Mouse (Mus musculus): Measurements from ENCODE around the gene Trim65. TPM values are rescaled to one million over a fixed set of nuclear protein-coding genes. Genes with fewer than 3 reads are reported as not detected.

The Trim65 gene
- polyA plus RNA-seq, 1 experiment from 2014 or later: 2.0 TPM

- no peak for ATAC-seq (ENCODE audit: low FRiP score, low read depth)
- Histone ChIP-seq H3K27me3 (replicated peaks) (no peaks in the 10 kb centered on the region), H3K4me1 (peaks cover 22% of the 10 kb centered on the region), H3K27ac (no peak overlapping the region), H3K4me3 (no peak overlapping the region), H3K36me3 (peaks cover 63% of the 10 kb centered on the region), H3K9me3 (no peaks in the 10 kb centered on the region), H3K4me2 (replicated peaks) (no peak overlapping the region), H3K9ac (no peak overlapping the region)
- WGBS: 64% methylated on average over 12 of the region's 12 CpGs
Measured at GRCm38 (mm10) chr11:116161312-116161711, 30.4 kb upstream of the Trim65 start.

- no peaks in the 10 kb centered on the region for H3K4me1 ChIP-seq
- 94% methylated on average over 2 of the region's 2 CpGs for WGBS
- no peaks in the 10 kb centered on the region for H3K9me3 ChIP-seq
- no peak overlapping the region for H3K4me3 ChIP-seq
- H3K27me3 ChIP-seq (replicated peaks): no peaks in the 10 kb centered on the region
- no peak for ATAC-seq (ENCODE audit: low FRiP score, low read depth)
- no peak overlapping the region for H3K9ac ChIP-seq
- no peak overlapping the region for H3K27ac ChIP-seq
- H3K36me3 ChIP-seq: peaks cover 99% of the 10 kb centered on the region
- no peak overlapping the region for H3K4me2 ChIP-seq (replicated peaks)
Measured at GRCm38 (mm10) chr11:116150960-116151359, 20.0 kb upstream of the Trim65 start.

DNA sequence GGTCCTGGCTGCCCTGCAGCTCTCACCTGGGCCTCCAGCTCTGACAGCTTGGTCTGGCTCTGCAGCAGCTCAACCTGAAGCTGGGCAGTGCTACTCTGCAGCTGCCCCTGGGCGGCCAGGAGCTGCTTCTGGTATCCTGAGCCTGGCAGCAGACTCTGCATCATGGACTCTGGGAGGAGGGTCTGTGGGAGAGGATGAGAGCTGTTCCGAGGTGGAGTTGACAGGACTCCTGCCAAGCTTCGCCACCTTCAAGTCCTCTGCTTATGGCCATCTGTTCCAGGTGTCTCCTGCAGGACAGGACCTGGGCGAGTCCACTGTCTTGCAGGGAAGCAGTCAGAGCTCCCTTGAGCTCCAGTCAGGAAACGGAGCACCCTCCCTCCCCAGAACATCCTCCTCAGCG is 18.4 kb upstream of the Trim65 start:
- H3K4me3 ChIP-seq: no peak overlapping the region
- no peaks in the 10 kb centered on the region for H3K27me3 ChIP-seq (replicated peaks)
- no peak overlapping the region for H3K9ac ChIP-seq
- no peak for ATAC-seq (ENCODE audit: low FRiP score, low read depth)
- H3K27ac ChIP-seq: no peak overlapping the region
- no peaks in the 10 kb centered on the region for H3K4me1 ChIP-seq
- H3K4me2 ChIP-seq (replicated peaks): no peak overlapping the region
- peaks cover 99% of the 10 kb centered on the region for H3K36me3 ChIP-seq
- no peaks in the 10 kb centered on the region for H3K9me3 ChIP-seq
- WGBS: 84% methylated on average over 6 of the region's 6 CpGs

DNA sequence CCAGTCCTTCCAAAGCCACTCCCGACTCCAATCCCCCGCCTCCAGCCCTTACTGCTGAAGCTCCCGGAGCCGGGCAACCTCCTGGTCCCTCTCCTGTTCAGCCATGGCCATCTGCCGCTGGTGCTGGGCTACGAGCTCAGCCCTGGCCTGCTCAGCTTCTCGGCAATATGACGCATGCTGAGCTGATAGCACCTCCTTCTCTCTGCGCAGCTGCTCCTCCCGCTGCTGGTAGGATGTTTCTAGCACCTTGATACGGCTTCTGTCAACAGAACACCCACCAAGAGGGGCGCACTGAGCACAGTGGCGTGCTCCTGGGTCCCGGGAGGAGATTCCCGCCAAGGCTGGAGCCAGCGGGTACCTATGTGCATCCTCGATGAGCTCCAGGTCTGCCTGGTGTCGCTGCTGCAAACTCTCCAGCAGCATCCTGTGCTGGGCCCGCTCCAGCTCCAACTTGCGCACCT is 17.9 kb upstream of the Trim65 start:
- H3K4me3 ChIP-seq: no peak overlapping the region
- H3K27me3 ChIP-seq (replicated peaks): no peaks in the 10 kb centered on the region
- no peaks in the 10 kb centered on the region for H3K9me3 ChIP-seq
- WGBS: 59% methylated on average over 20 of the region's 20 CpGs
- no peak overlapping the region for H3K9ac ChIP-seq
- H3K27ac ChIP-seq: no peak overlapping the region
- H3K4me1 ChIP-seq: no peaks in the 10 kb centered on the region
- ATAC-seq (ENCODE audit: low FRiP score, low read depth): no peak
- no peak overlapping the region for H3K4me2 ChIP-seq (replicated peaks)
- peaks cover 99% of the 10 kb centered on the region for H3K36me3 ChIP-seq

- 78% methylated on average over 25 of the region's 25 CpGs for WGBS
- no peak overlapping the region for H3K27ac ChIP-seq
- H3K9ac ChIP-seq: no peak overlapping the region
Measured at GRCm38 (mm10) chr11:116146294-116146985, 15.5 kb upstream of the Trim65 start.

DNA sequence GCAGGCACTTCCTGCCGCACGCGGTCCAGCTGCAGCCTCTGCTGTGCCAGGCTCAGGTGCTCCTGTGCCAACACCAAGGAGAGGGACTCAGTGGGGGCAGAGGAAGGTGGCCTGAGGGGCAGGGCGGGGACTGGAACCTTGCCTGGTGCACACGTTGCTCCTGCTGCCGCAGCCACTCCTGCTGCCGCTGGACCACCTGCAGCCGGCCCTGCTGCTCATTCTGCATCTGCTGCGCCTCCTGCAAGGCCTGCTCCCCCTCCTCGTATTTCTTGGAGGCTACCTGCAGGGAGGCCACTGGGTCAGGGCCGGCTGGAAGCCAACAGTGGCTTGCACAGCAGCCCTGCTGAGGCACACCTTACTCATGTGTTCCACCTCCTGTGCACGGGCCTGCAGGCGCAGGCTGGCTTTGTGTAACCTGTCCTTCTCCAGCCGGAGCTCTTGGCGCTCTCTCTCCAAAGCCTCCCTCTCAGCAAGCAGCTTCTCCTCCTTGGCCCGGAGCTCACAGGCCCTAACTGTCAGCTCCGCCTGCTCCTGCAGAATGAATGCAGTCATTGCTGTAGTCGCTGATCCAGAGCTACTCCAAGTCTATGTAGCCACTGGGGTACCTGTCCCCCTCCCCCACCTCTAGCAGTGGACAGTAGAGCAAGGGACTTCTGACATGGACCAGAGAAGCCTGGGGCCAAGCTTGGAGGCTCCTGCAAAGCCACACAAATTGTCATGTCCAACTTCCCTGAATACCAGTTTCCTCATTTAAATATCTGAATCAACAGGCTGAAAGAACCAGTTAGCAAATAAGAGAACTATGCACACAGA is 14.8 kb upstream of the Trim65 start:
- H3K4me1 ChIP-seq: no peaks in the 10 kb centered on the region
- no peak overlapping the region for H3K27ac ChIP-seq
- WGBS: 68% methylated on average over 18 of the region's 18 CpGs
- H3K9ac ChIP-seq: no peak overlapping the region
- no peak overlapping the region for H3K4me3 ChIP-seq
- H3K9me3 ChIP-seq: no peaks in the 10 kb centered on the region
- ATAC-seq (ENCODE audit: low FRiP score, low read depth): no peak
- H3K4me2 ChIP-seq (replicated peaks): no peak overlapping the region
- no peaks in the 10 kb centered on the region for H3K27me3 ChIP-seq (replicated peaks)
- H3K36me3 ChIP-seq: peaks cover 93% of the 10 kb centered on the region

More at GRCm38 (mm10) chr11:116146294-116146985, 15.5 kb upstream of the Trim65 start:
- Histone ChIP-seq H3K27me3 (replicated peaks) (no peaks in the 10 kb centered on the region), H3K36me3 (peaks cover 99% of the 10 kb centered on the region), H3K4me3 (no peak overlapping the region), H3K4me1 (no peaks in the 10 kb centered on the region), H3K4me2 (replicated peaks) (no peak overlapping the region), H3K9me3 (no peaks in the 10 kb centered on the region)
- no peak for ATAC-seq (ENCODE audit: low FRiP score, low read depth)

- no peaks in the 10 kb centered on the region for H3K4me1 ChIP-seq
- no peaks in the 10 kb centered on the region for H3K9me3 ChIP-seq
- H3K27ac ChIP-seq: no peak overlapping the region
- WGBS: 91% methylated on average over 3 of the region's 3 CpGs
- H3K4me2 ChIP-seq (replicated peaks): no peak overlapping the region
- no peak for ATAC-seq (ENCODE audit: low FRiP score, low read depth)
- no peak overlapping the region for H3K4me3 ChIP-seq
- no peaks in the 10 kb centered on the region for H3K27me3 ChIP-seq (replicated peaks)
- peaks cover 72% of the 10 kb centered on the region for H3K36me3 ChIP-seq
- no peak overlapping the region for H3K9ac ChIP-seq
Measured at GRCm38 (mm10) chr11:116143468-116143867, 12.5 kb upstream of the Trim65 start.

DNA sequence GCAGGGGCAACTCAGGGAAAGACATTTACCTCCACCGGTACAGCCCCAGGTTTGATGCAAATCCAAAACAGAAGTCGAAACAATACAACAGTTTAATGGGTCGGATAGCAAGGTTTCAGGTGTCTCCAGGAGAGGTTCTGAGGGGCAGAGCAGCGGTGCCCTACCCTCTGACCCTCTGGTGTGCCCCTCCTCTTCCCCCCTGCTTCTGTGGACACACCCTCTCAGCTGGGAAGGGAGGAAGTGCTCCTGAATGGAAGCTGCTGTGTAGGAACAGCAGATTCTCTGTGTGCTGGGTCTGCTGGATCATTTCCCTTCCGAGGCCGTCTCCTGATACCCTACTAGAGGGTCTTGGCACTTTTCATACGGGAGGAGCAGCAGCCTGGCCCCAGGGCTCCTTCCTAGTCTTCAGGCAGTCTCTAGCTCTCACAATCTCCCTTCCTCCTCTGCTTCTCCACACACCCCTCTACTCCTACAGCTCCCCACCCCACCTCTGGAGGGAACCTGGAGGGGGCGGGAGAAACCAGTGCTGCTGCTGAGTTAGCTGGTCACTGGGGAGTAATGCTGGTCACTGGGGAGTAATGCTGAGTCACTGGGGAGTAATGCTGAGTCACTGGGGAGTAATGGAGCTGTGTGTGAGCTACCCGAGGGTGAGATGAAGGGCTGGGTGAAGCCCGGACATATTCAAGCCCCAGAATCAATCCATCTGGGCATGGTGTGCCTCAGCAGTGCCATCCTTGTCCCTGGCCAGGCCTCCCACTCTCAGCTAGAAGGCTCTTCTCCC is 11.5 kb upstream of the Trim65 start:
- H3K36me3 ChIP-seq: peaks cover 61% of the 10 kb centered on the region
- no peaks in the 10 kb centered on the region for H3K9me3 ChIP-seq
- no peak for ATAC-seq (ENCODE audit: low FRiP score, low read depth)
- H3K27ac ChIP-seq: no peak overlapping the region
- peaks cover 6% of the 10 kb centered on the region; the same call in 1 of the 2 replicates for H3K4me1 ChIP-seq
- no peak overlapping the region for H3K4me2 ChIP-seq (replicated peaks)
- H3K27me3 ChIP-seq (replicated peaks): no peaks in the 10 kb centered on the region
- 68% methylated on average over 10 of the region's 10 CpGs for WGBS
- H3K4me3 ChIP-seq: no peak overlapping the region
- no peak overlapping the region for H3K9ac ChIP-seq

DNA sequence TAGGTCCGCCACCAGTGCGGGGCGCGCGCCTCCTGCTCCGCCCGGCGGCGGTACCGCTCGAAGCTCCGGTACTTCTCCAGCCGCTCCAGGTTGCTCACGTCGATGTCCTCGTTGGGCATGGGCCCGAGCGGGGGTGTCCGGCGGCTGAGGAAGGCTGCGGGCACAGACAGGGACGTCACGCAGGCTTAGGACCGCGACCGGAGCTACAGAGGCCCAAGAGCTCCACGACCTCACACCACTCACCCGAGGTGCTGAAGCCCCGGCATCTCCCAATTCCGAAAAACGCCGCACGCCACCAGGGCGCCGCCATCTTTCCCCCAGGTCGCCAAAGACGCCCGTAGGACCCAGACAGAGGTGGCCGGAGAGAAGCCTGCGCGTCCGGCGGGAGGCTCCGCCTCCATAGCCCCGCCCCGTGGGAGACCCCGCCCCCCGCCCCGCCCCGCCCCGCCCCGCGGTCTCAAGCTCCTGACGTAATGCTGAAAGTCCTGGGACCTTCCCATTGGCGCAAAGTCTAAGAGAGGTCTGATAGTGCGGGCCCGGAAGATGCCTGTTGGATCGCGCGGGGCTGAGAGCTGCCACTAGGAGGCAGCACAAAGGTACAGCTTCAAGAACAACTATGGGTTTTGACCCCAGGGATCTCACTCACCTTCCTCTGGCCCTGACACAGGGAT is 7.7 kb upstream of the Trim65 start, which contains the start of gene Mrpl38:
Gene Mrpl38, minus strand, starts transcription at position 401 of the 671 bp plus-strand sequence.
- Histone ChIP-seq H3K4me2 (replicated peaks) (peak within 1 kb of the TSS; percentile 79), H3K4me3 (peak within 1 kb of the TSS; percentile 91), H3K9me3 (no peaks in the 10 kb centered on the region), H3K9ac (peak within 1 kb of the TSS; percentile 86), H3K27me3 (replicated peaks) (no peaks in the 10 kb centered on the region), H3K36me3 (peaks cover 52% of the 10 kb centered on the region), H3K4me1 (peaks cover 6% of the 10 kb centered on the region; the same call in 1 of the 2 replicates), H3K27ac (0 out of 2 replicates have a peak within 1 kb of the TSS, but pooled peaks have one; percentile 50)
- ATAC-seq (ENCODE audit: low FRiP score, low read depth): peak; percentile 96
- under 1% methylated on average over 60 of the region's 60 CpGs for WGBS

- Histone ChIP-seq H3K4me2 (replicated peaks) (peak overlapping the region; percentile 79), H3K27ac (0 out of 2 replicates have a peak overlapping the region, but pooled peaks have one; percentile 50), H3K27me3 (replicated peaks) (no peaks in the 10 kb centered on the region), H3K9ac (peak overlapping the region; percentile 86), H3K4me3 (peak overlapping the region; percentile 91), H3K9me3 (no peaks in the 10 kb centered on the region), H3K4me1 (peaks cover 6% of the 10 kb centered on the region; the same call in 1 of the 2 replicates), H3K36me3 (peaks cover 50% of the 10 kb centered on the region)
- ATAC-seq (ENCODE audit: low FRiP score, low read depth): 0 out of 2 replicates have a peak, but pooled peaks have one; percentile 18
- WGBS: 2% methylated on average over 20 of the region's 20 CpGs
Measured at GRCm38 (mm10) chr11:116138096-116138467, 7.2 kb upstream of the Trim65 start.

- peaks cover 28% of the 10 kb centered on the region for H3K4me1 ChIP-seq
- ATAC-seq (ENCODE audit: low FRiP score, low read depth): no peak
- no peak overlapping the region for H3K4me3 ChIP-seq
- no peaks in the 10 kb centered on the region for H3K27me3 ChIP-seq (replicated peaks)
- H3K9ac ChIP-seq: no peak overlapping the region
- 88% methylated on average over 10 of the region's 10 CpGs for WGBS
- no peak overlapping the region for H3K4me2 ChIP-seq (replicated peaks)
- H3K9me3 ChIP-seq: no peaks in the 10 kb centered on the region
- H3K27ac ChIP-seq: no peak overlapping the region
- H3K36me3 ChIP-seq: peaks cover 48% of the 10 kb centered on the region
Measured at GRCm38 (mm10) chr11:116134171-116134570, 3.2 kb upstream of the Trim65 start.
